Mouse (Mus musculus) left cerebral cortex, postnatal 25 days (tissue): ENCODE measurements around the gene Tagln3. TPM values are rescaled to one million over a fixed set of nuclear protein-coding genes. Genes with fewer than 3 reads are reported as not detected.

ENCODE experiments used
- DNase-seq, 2 experiments: peaks; one replicate each; pipeline ENCODE4 v3.0.0; 2022; ENCODE audit warnings: low spot score in 2 of 2, mixed read lengths in 1 of 2
- intact Hi-C: fragments of 180-260 bp; cut with DNase I; formaldehyde crosslinking; loops from one replicate; pipeline ENCODE4 v1.15.1; 2025
- total RNA-seq, 2 experiments: library from RNA; stranded (reverse); gene quantifications; 2 replicates each; pipeline ENCODE4 v1.2.3; 2021

The Tagln3 gene
- total RNA-seq, 2 experiments from 2014 or later = 309 to 348 TPM

DNA sequence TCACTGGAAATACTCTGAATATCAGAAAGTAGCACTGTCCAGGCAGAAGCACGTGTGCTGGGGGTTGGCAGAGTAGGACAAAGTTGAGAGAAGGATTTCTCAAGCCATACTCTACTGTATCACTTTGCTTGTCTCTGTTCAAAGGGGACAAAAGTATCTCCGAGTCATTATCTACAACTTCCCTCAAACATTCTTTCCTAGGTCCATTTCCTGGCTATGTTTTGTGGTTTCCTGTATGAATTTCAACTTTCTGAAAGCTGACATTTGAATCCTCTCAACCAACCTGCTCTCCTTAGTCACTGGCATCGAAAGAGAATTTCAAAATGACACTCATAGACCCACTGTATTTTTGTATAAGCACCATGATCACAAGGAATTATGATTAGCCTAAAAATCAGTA lies 56.2 kb downstream of the Tagln3 start:
- no peak for DNase-seq
- intact Hi-C loops = no loop called here

GRCm38 (mm10) chr16:45666136-45666535 lies 58.3 kb downstream of the Tagln3 start:
- no peak for DNase-seq
- intact Hi-C loops = no loop called here

- intact Hi-C loops = no loop called here
- no peak for DNase-seq
Observed at GRCm38 (mm10) chr16:45662381-45662780, 62.0 kb downstream of the Tagln3 start.

Other genes starting within 250 kb of the Tagln3 start
- gene Gm609, start 231.6 kb downstream of the Tagln3 start, total RNA-seq = under 1 TPM in 1 of 2 experiments, not detected in 1; 0.14 TPM
- not detected for gene Gm17783, start 192.6 kb downstream of the Tagln3 start, total RNA-seq
- not detected for gene Slc9c1, start 189.3 kb downstream of the Tagln3 start, total RNA-seq
- not detected for gene Gcsam, start 114.2 kb downstream of the Tagln3 start, total RNA-seq
- under 1 TPM in 1 of 2 experiments, not detected in 1; 0.16 TPM for gene BC016579, start 70.5 kb downstream of the Tagln3 start, total RNA-seq
- gene Tmprss7, start 30.9 kb downstream of the Tagln3 start, total RNA-seq = 1 to 10 TPM; 2.8 to 4.4 TPM
- 10 to 100 TPM; 23.0 to 25.4 TPM for gene Abhd10, start 18.3 kb upstream of the Tagln3 start, total RNA-seq
- 1 to 10 TPM; 8.0 to 8.2 TPM for gene Phldb2, start 229.0 kb upstream of the Tagln3 start, total RNA-seq